Mouse (Mus musculus): Measurements from ENCODE around the gene Rpn1.

- no peak for TF ChIP-seq CTCF (IDR thresholded peaks at IDR 0.05; ENCODE audit: insufficient read depth, low read depth, low read length)
- TF ChIP-seq POLR2A (IDR thresholded peaks at IDR 0.05; ENCODE audit: insufficient read depth, low read depth, low read length) = no peak
These were observed 30.0 kb upstream of the Rpn1 start for GRCm38 (mm10) chr6:88054081-88054835.

All from olfactory bulb, adult 2 months (tissue).